Mouse (Mus musculus) spleen, postnatal 14 days (tissue): ENCODE data around the gene Gramd1b.

Experiments used
- DNase-seq, 2 experiments: peaks; one replicate each; pipeline ENCODE4 v3.0.0; 2021 to 2022; ENCODE audit warnings: low spot score in 2 of 2

Gene Gramd1b

GRCm38 (mm10) chr9:40370151-40370550, 161.0 kb downstream of the Gramd1b start:
- no peak for DNase-seq

DNA sequence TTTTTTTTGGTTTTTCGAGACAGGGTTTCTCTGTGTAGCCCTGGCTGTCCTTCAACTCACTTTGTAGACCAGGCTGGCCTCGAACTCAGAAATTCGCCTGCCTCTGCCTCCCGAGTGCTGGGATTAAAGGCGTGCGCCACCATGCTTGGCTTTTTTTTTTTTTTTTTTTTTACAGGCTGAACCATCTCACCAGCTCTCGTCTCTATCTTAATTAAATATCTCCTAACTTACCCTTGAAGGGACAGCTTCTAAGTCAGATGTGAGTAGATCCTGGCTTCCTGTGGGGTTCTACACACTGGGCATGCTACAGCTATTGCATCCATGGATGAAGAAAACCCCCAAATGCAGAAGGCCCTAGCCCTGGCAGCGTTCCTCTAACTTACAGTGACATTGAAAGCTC, 164.4 kb downstream of the Gramd1b start:
- DNase-seq: no peak

DNA sequence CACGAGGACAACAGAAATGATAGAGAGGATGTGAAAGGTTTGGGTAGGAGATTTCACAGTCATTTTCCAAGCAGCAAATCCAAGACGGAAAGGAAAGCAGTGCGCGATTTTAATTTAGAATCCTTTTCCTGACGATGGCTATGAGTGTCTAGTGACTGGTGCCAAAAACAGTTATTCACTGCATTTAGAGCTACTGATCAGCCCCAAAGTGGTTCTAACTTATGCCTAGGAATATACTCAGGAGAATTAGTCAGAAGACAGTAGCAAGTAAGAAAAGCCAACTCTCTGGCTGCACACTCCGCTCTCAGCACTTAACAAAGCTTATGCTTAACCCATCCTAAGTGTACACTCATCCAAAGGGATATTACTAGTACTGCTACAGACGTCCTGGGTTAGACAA, 166.9 kb downstream of the Gramd1b start:
- no peak for DNase-seq

GRCm38 (mm10) chr9:40361970-40362369, 169.2 kb downstream of the Gramd1b start:
- DNase-seq: no peak

DNA sequence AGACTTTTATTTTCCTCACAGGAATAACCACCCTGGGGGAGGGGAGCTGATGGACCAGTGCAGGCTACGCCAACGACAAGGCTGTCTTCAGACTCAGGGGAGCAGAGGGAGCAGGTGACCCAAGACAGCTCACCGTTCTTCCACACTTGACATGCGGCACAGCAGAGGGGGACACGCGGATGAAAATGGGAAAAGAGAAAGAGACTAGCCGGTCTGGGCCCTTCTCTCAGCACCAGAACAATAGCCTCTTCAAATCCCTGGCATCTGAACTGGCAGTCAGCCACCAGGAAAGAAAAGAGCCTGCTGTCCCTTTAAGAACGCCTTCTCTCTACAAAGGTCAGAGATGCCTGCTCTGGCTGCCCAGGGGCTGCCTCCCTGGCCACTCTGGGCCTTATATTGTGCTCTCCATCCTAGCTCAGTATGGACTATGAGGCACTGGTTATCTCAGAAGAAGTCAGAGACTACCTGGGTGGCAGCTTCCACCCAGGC, 172.7 kb downstream of the Gramd1b start:
- DNase-seq: no peak

DNA sequence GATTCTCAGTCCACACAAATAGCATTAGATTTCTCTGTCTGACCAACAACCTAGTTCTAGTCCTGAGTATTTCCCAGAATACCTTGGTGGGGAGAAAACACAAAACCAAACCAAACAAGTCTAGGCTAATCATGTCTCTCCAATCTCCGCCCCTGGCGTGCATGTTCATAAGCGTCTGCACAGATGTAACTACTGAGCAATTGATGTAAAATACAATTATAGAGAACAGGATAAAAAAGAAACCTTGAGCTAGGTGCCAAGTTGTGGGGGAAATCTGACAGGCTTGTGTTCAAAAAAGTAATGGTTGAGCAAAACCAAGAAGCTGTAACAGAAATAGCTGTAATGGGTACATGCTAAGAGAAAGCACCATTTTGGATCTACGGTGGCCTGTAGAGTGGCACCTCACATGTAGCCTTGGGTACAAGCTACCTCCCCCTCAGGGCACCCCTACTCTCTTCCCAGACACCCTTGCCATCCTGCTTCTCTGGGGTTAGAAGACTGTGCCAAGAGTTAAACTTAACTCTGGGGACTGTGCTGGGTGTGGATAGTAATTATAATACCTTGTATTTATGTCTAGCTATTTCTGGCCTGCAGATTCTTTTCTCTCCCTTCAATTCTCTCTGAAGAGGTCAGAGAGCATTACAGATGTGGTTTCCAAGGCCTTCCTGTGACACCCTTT, 174.3 kb downstream of the Gramd1b start:
- no peak for DNase-seq

GRCm38 (mm10) chr9:40356368-40356767, 174.8 kb downstream of the Gramd1b start:
- no peak for DNase-seq

GRCm38 (mm10) chr9:40355406-40355805, 175.8 kb downstream of the Gramd1b start:
- DNase-seq: no peak

GRCm38 (mm10) chr9:40353596-40353995, 177.6 kb downstream of the Gramd1b start:
- no peak for DNase-seq

- DNase-seq: no peak
Measured at GRCm38 (mm10) chr9:40350640-40351039, 180.5 kb downstream of the Gramd1b start.

DNA sequence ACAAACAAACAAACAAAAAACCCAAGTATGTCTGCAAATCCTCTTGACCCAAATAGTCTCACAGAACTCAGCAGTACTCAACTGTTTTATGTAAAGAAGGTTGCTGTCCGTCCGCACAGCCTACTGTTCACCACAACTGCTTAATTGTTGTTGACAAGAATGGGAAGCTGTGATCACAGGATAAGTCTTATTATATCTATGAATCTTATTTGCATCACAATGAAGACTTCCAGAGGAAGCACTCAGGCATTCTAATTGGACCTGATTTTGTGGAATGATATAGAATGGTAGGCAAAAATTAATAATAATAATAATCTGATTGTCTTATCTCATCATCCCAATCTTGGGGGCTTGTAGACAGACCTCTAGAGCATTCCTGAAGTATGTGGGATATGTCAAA, 181.1 kb downstream of the Gramd1b start:
- no peak for DNase-seq

DNA sequence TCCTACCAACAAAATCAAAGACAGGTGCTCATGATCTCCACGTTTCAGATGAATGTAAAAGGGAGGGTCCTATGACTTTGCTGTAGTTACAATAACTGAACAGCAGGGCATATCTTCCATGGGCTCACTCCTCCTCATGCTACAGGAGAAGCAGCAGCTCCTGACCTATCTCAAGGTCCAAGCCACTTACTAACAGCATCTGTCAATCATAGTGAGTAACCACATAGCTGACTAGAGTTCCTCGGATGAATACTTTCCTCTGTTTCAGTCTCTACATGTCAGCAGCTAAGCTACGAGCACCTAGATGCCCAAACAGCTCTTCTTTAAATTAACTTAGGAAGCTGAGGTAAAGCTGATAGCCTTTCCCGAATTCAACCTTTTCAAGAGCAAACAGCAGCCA, 181.6 kb downstream of the Gramd1b start:
- DNase-seq: no peak

DNA sequence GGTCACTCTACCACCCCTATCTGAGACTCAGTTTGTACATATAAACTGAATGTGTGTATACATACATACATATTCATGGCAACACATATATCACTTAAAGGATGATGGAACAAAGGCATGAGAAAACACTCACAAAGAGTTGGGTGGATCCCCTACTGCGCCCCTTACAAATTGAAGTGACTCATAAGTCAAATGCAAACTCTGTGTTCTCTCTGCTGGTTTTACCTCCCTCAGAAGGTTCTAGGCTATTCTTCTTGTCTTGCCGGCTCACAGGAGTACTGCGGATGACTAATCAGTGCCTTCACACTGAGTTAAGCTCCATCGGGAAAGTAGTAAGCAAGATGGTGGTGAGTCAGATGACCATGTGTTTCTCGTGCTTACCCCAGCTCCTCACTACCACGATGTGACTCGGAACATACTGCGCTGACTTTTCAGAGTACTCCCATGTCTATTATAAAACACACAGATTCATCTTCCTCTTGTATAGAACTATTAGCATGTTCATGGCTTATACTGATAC, 182.4 kb downstream of the Gramd1b start:
- DNase-seq: no peak

- DNase-seq: no peak
Measured at GRCm38 (mm10) chr9:40346232-40346984, 184.8 kb downstream of the Gramd1b start.

- no peak for DNase-seq
Measured at GRCm38 (mm10) chr9:40345493-40346231, 185.5 kb downstream of the Gramd1b start.

DNA sequence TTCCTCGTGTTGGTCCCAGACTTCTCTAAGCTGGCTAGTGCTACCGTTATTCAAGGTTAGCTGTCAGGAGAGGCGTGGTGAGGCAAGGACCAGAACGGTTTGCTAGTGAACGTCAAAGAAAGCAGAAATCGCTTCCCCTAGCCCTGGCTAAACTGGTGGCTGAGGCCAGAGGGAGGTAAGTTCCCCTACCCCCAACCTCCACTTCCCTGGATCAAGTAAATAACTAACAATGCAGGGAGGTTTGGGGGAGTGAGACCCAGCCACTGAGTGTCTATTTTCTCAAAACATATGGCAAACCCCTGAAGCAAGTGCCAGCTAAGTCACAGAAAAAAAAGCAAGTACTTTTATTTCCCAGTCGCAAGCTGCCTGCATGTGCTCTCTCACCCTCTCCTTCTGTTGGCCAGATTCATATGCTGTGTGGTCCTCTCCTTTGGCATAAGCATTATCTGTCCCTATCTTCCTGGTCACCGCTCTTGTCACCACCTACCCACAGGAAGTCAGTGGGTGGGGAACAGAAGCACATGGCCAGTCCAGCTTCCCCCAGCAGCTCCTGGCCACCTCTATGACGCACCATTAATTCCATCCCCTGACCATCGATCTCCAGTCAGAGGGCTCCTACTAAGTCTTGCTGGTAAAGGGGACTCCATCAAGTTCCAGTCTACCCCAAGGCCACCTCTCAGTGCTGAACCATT, 186.2 kb downstream of the Gramd1b start:
- no peak for DNase-seq

- DNase-seq: no peak
Measured at GRCm38 (mm10) chr9:40343828-40344227, 187.4 kb downstream of the Gramd1b start.

GRCm38 (mm10) chr9:40343053-40343652, 188.0 kb downstream of the Gramd1b start:
- no peak for DNase-seq

DNA sequence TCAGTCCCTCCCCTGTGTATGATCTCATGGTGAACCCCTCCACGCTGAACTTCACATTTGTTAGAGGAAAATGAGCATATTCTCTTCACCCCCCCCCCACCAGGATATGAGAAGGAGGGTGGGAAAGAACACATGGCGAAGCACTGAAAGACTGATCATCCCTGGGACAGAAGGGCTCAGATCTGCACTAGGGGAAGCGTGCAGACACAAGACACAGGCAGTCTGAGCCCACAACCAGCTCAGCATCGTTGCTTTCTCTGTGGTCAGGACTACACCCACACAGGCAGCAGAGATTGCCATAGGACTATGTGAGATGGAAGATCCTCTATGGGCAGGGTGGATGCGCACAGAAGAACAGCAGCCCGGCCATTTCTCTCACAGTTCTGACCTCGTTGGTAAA, 189.1 kb downstream of the Gramd1b start:
- no peak for DNase-seq

- no peak for DNase-seq
Measured at GRCm38 (mm10) chr9:40339578-40339977, 191.6 kb downstream of the Gramd1b start.

- no peak for DNase-seq
Measured at GRCm38 (mm10) chr9:40337131-40337820, 193.9 kb downstream of the Gramd1b start.
